Comparison of ENCODE assay signal across 18 mouse cellular contexts in genomic region chr9:61325012-61325411, GRCm38 (mm10).
"Had no signal": no experiment of that assay in that cellular context is flagged by ENCODE, and none has a peak within 500 bp of the region (broad histone marks: within the 10 kb centered on the region; RNA-seq: fewer than 3 reads in every experiment).

No protein-coding gene starts in this region.

- H3K36me3 ChIP-seq: limb, embryonic 12.5 days; limb, embryonic 15.5 days; liver, embryonic 13.5 days; midbrain, embryonic 13.5 days; neural tube, embryonic 13.5 days; stomach, embryonic 15.5 days had no signal

- H3K9ac ChIP-seq: limb, embryonic 12.5 days; limb, embryonic 15.5 days; liver, embryonic 13.5 days; midbrain, embryonic 13.5 days; stomach, embryonic 15.5 days had no signal

- ATAC-seq: midbrain, embryonic 16.5 days had no signal

- H3K9me3 ChIP-seq: limb, embryonic 12.5 days; limb, embryonic 15.5 days; liver, embryonic 13.5 days; midbrain, embryonic 13.5 days; neural tube, embryonic 13.5 days; stomach, embryonic 15.5 days had no signal

- DNase-seq: kidney, adult 2 months; kidney, postnatal 36 days; left cerebral cortex, postnatal 4 days; liver, embryonic 13.5 days; lung, adult 2 months; lung, postnatal 14 days; lung, postnatal 4 days; right cerebral cortex, postnatal 25 days; spleen, adult 18-20 months; thymus, postnatal 25 days had no signal

- H3K4me2 ChIP-seq: limb, embryonic 12.5 days; limb, embryonic 15.5 days; liver, embryonic 13.5 days; midbrain, embryonic 13.5 days; neural tube, embryonic 13.5 days; stomach, embryonic 15.5 days had no signal

- H3K4me3 ChIP-seq: limb, embryonic 12.5 days; limb, embryonic 15.5 days; liver, embryonic 13.5 days; midbrain, embryonic 13.5 days; myocyte; neural tube, embryonic 13.5 days; stomach, embryonic 15.5 days had no signal

- H3K27ac ChIP-seq: kidney, postnatal 0 days; limb, embryonic 12.5 days; limb, embryonic 15.5 days; liver, embryonic 13.5 days; stomach, embryonic 15.5 days had no signal
